Mouse (Mus musculus) embryo, embryonic 9.5 days (tissue): Measurements from ENCODE around the gene Fas.

ENCODE experiments used
- DNase-seq: peaks from one replicate; pipeline ENCODE4 v3.0.0-alpha.2; 2017; ENCODE audit errors: extremely low spot score

The Fas gene

GRCm38 (mm10) chr19:34369551-34369950 is 79.1 kb downstream of the Fas start:
- no peak for DNase-seq

DNA sequence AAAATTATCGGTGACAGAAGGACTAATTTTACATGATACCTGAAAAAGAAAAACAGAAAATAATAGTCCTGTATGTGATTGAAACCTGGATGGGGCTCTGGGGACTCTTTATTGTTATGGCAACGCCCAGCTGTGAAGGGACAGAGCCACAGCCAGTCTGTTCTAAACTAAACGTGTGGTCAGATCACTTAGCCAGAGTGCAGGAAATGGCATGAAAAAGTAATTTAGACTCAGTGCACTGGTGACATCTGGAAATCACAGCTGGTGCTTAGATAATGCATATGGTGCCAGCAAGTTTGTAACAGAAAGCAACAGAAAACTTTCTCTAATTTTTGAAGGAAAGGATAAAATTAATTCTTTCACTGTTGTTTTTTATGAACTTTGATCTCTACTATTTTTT is 79.9 kb downstream of the Fas start:
- DNase-seq, result no peak
